Mouse (Mus musculus) adrenal gland, postnatal 4 days (tissue): Measurements from ENCODE around the gene Cdh18. TPM values are rescaled to one million over a fixed set of nuclear protein-coding genes. Genes with fewer than 3 reads are reported as not detected.

ENCODE experiments used
- DNase-seq, 2 experiments: peaks; one replicate each; pipeline ENCODE4 v3.0.0; 2021 to 2022; ENCODE audit warnings: low spot score in 2 of 2, mixed read lengths in 2 of 2
- total RNA-seq, 2 experiments: library from RNA; stranded (reverse); gene quantifications; 2 replicates each; pipeline ENCODE4 v1.2.3; 2021

Gene Cdh18
- total RNA-seq, 2 experiments from 2014 or later: 2.5 to 2.7 TPM

DNA sequence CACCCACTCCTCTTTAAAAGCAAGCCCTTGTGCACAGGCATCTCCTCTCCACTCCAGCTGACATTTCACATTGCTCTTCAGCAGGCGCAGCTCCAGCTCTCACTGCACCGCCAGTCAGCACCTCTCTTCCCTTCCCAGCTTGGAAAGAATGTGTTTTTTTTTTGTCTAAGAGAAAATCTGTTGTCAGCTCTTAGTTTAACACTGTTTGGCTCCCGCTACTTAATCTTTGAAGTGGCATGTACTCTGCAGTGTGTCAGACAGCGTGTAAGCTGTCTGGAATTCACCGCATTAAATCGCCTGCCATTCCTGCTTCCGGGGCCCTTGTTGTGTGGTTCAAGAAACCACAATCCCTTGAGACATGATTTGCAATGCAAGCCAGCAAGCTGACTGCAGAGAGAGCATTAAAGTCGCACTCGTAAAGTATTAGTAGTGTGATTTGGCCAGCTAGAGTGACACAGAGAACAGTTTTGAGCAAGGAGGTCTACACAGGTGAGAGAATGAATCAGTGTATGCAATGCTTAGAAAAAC lies 903.3 kb downstream of the Cdh18 start:
- no peak for DNase-seq

- no peak for DNase-seq
Measured at GRCm38 (mm10) chr15:23453331-23453730, 904.5 kb downstream of the Cdh18 start.

DNA sequence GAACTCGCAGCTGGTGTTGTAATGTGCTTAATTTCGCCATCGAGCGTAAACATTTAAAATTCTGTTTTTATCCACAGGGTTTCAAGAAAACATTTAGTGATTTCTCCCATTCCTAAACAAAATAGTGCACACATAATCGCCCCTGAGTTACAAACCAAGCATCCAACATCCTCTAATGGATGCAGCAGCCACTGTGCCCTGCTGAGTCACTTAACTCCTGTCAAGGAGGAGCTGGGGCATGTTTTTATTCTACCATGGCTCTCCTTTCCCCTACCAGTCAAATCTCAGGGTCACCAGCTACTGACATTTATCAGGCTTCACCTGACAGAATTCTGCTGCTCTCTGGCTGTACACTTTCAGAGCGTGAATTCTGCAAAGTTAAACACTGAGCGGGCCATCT lies 906.5 kb downstream of the Cdh18 start:
- DNase-seq: no peak

- DNase-seq: no peak
Measured at GRCm38 (mm10) chr15:23457401-23457800, 908.6 kb downstream of the Cdh18 start.

DNA sequence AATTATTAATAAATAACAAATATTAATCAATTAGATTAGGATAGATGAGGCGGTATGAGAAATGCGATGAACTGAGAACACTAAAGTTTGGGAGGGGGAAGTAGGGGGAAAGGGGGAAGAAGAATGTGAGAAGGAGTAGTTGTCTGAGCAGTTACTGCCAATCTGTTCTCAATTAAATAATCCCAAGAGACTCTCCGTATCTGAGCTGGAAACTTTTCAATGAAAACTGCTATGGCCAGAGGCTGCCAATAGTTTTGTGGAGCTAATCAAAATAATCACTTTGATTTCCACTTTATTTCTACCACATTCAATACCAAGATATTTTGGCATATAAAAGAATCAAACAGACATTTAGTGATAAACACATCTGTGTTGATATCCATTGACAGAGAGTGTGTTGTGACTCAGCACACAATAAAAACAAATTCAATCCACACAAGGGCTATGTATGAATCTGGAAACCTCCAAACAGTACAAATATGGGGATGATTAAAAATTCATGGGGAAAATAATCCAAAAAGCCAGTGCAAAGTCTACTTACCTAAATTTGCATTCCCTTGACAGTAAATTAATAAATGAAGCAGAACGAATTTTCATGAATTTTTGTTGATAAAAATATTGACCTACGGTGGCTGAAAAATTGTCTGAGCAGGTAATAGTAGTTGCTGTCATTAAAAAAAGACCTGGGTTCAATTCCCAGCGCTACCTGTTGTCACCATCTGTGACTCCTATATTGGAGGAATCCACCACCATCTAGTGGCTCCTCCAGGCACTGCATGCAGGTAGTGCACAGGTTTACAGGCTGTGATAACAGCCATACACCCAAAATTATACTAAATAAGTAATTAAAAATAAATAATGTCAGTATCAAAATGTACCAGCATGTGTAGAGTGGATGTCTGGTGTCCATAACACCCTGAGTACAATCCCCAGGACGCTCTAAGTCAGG lies 922.0 kb downstream of the Cdh18 start:
- no peak for DNase-seq

GRCm38 (mm10) chr15:23486306-23486705 lies 937.5 kb downstream of the Cdh18 start:
- DNase-seq: no peak

GRCm38 (mm10) chr15:23506480-23506879 lies 957.7 kb downstream of the Cdh18 start:
- no peak for DNase-seq

- DNase-seq: no peak
Measured at GRCm38 (mm10) chr15:23509694-23510093, 960.9 kb downstream of the Cdh18 start.

DNA sequence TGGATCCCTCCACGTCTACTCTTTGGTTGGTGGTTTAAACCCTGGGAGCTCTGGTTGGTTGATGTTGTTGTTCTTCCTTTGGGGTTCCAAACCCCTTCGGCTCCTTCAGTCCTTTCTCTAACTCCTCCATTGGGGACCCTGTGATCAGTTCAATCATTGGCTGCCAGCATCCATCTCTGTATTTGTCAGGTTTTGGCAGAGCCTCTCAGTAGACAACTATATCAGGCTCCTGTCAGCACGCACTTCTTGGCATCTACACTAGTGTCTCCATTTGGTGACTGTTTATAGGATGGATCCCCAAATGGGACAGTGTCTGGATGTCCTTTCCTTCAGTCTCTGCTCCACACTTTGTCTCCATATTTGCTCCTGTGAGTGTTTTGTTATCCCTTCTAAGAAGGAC lies 967.0 kb downstream of the Cdh18 start:
- no peak for DNase-seq

- no peak for DNase-seq
Measured at GRCm38 (mm10) chr15:23518079-23518478, 969.3 kb downstream of the Cdh18 start.
